Mouse (Mus musculus): Measurements from ENCODE around the gene Cfap74. TPM values are rescaled to one million over a fixed set of nuclear protein-coding genes. Genes with fewer than 3 reads are reported as not detected.

Cfap74 gene
- polyA plus RNA-seq, 1 experiment from 2014 or later, result 1.8 TPM

GRCm38 (mm10) chr4:155423988-155424387 lies 15.0 kb downstream of the Cfap74 start:
- Histone ChIP-seq H3K36me3 (ENCODE audit: insufficient read depth) (no peaks in the 10 kb centered on the region), H3K4me2 (no peak overlapping the region), H3K9ac (no peak overlapping the region), H3K4me3 (ENCODE audit: low read depth, low read length) (no peak overlapping the region), H3K4me1 (ENCODE audit: insufficient read depth) (no peaks in the 10 kb centered on the region), H3K9me3 (ENCODE audit: low read depth, low read length) (no peaks in the 10 kb centered on the region), H3K27me3 (ENCODE audit: insufficient read depth, low read length) (no peaks in the 10 kb centered on the region), H3K27ac (ENCODE audit: low read depth) (no peak overlapping the region)
- 78% methylated on average over 5 of the region's 5 CpGs for WGBS
- no peak for DNase-seq
- ATAC-seq (ENCODE audit: insufficient read depth), result no peak
- no peak for TF ChIP-seq CTCF (IDR thresholded peaks at IDR 0.05; ENCODE audit: low read depth)

DNA sequence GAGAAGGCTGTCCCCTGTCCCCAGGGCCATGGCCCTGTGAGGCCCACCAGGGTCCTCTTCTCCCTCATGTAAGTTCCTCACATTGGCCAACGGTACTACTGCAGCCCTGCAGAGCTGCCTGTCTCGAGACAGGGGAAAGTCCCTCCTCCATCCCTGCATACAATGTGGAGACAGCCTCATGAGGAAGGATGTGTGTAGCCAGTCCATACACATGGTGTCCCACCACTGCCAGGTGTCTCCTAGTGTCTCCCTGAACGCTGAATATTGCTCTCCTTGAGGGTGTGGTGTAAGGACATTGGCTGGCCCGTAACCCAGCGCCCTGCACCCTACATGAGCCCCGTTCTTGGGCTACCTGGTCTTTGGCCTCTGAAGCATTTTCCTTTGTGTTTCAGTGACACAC lies 17.3 kb downstream of the Cfap74 start:
- ATAC-seq (ENCODE audit: insufficient read depth), result no peak
- no peak overlapping the region for H3K27ac ChIP-seq (ENCODE audit: low read depth)
- no peaks in the 10 kb centered on the region for H3K4me1 ChIP-seq (ENCODE audit: insufficient read depth)
- H3K9ac ChIP-seq, result no peak overlapping the region
- no peak for DNase-seq
- no peaks in the 10 kb centered on the region for H3K9me3 ChIP-seq (ENCODE audit: low read depth, low read length)
- WGBS, result 76% methylated on average over 6 of the region's 6 CpGs
- H3K4me3 ChIP-seq (ENCODE audit: low read depth, low read length), result no peak overlapping the region
- no peak overlapping the region for H3K4me2 ChIP-seq
- H3K27me3 ChIP-seq (ENCODE audit: insufficient read depth, low read length), result no peaks in the 10 kb centered on the region
- no peaks in the 10 kb centered on the region for H3K36me3 ChIP-seq (ENCODE audit: insufficient read depth)
- no peak for TF ChIP-seq CTCF (IDR thresholded peaks at IDR 0.05; ENCODE audit: low read depth)

- TF ChIP-seq CTCF (IDR thresholded peaks at IDR 0.05; ENCODE audit: low read depth), result no peak
- ATAC-seq (ENCODE audit: insufficient read depth) (no peak), DNase-seq (no peak)
- Histone ChIP-seq H3K9ac (no peak overlapping the region), H3K9me3 (ENCODE audit: low read depth, low read length) (no peaks in the 10 kb centered on the region), H3K27ac (ENCODE audit: low read depth) (no peak overlapping the region), H3K4me2 (no peak overlapping the region), H3K27me3 (ENCODE audit: insufficient read depth, low read length) (no peaks in the 10 kb centered on the region), H3K4me3 (ENCODE audit: low read depth, low read length) (no peak overlapping the region), H3K4me1 (ENCODE audit: insufficient read depth) (no peaks in the 10 kb centered on the region), H3K36me3 (ENCODE audit: insufficient read depth) (no peaks in the 10 kb centered on the region)
Measured at GRCm38 (mm10) chr4:155428442-155428841, 19.5 kb downstream of the Cfap74 start.

DNA sequence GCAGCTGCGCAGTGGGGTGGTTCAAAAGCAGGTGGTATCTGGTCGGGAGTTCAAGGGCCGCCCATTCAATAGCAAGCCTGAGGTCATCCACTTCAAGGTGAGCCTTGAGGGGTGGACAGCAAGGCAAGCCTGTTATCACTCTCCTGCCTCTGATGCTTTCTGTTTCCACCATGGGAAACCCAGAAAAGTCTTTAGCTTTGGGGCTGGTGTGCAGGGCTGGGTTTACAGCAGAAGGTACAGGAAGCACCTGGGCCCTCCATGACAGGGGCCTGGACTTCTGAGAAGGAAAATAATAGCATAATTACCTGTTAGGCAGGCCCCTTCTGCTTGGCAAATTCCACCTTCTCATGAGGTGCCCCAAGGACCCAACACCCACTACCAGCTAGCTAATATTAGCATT lies 20.2 kb downstream of the Cfap74 start:
- Histone ChIP-seq H3K36me3 (ENCODE audit: insufficient read depth) (no peaks in the 10 kb centered on the region), H3K9ac (no peak overlapping the region), H3K4me3 (ENCODE audit: low read depth, low read length) (no peak overlapping the region), H3K27ac (ENCODE audit: low read depth) (no peak overlapping the region), H3K4me1 (ENCODE audit: insufficient read depth) (no peaks in the 10 kb centered on the region), H3K9me3 (ENCODE audit: low read depth, low read length) (no peaks in the 10 kb centered on the region), H3K27me3 (ENCODE audit: insufficient read depth, low read length) (no peaks in the 10 kb centered on the region), H3K4me2 (no peak overlapping the region)
- no peak for DNase-seq
- ATAC-seq (ENCODE audit: insufficient read depth), result no peak
- no peak for TF ChIP-seq CTCF (IDR thresholded peaks at IDR 0.05; ENCODE audit: low read depth)
- WGBS, result 81% methylated on average over 3 of the region's 3 CpGs

DNA sequence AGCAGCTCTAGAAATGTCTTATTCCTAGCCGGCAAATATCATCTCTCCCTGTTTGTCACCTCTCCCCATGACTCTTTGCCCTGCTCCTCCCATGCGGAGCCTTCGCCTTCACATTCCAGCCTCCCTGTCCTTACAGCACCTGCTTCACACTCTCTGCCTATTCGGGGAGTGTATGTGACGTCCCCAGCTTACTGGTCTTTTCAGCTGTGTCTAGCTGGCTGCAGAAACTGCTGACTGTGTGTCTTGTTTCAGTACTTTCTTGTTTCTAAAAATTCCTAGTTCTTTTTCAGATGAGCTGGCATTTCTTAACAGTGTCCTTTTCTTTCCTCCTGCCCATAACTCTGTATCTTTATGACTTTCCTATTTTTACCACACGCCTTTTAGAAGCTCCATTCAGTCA lies 23.4 kb downstream of the Cfap74 start:
- Histone ChIP-seq H3K4me2 (no peak overlapping the region), H3K27me3 (ENCODE audit: insufficient read depth, low read length) (no peaks in the 10 kb centered on the region), H3K36me3 (ENCODE audit: insufficient read depth) (no peaks in the 10 kb centered on the region), H3K4me3 (ENCODE audit: low read depth, low read length) (no peak overlapping the region), H3K4me1 (ENCODE audit: insufficient read depth) (no peaks in the 10 kb centered on the region), H3K9ac (no peak overlapping the region), H3K27ac (ENCODE audit: low read depth) (no peak overlapping the region), H3K9me3 (ENCODE audit: low read depth, low read length) (no peaks in the 10 kb centered on the region)
- ATAC-seq (ENCODE audit: insufficient read depth) (no peak), DNase-seq (no peak)
- no peak for TF ChIP-seq CTCF (IDR thresholded peaks at IDR 0.05; ENCODE audit: low read depth)
- 78% methylated on average over 6 of the region's 6 CpGs for whole genome bisulfite sequencing

- no peak overlapping the region for H3K4me2 ChIP-seq
- ATAC-seq (ENCODE audit: insufficient read depth) (no peak), DNase-seq (no peak)
- no peaks in the 10 kb centered on the region for H3K27me3 ChIP-seq (ENCODE audit: insufficient read depth, low read length)
- H3K4me1 ChIP-seq (ENCODE audit: insufficient read depth), result no peaks in the 10 kb centered on the region
- no peak for TF ChIP-seq CTCF (IDR thresholded peaks at IDR 0.05; ENCODE audit: low read depth)
- no peak overlapping the region for H3K4me3 ChIP-seq (ENCODE audit: low read depth, low read length)
- H3K9me3 ChIP-seq (ENCODE audit: low read depth, low read length), result no peaks in the 10 kb centered on the region
- H3K9ac ChIP-seq, result no peak overlapping the region
- no peaks in the 10 kb centered on the region for H3K36me3 ChIP-seq (ENCODE audit: insufficient read depth)
- WGBS, result 65% methylated on average over 5 of the region's 5 CpGs
- no peak overlapping the region for H3K27ac ChIP-seq (ENCODE audit: low read depth)
Measured at GRCm38 (mm10) chr4:155433993-155434392, 25.0 kb downstream of the Cfap74 start.

DNA sequence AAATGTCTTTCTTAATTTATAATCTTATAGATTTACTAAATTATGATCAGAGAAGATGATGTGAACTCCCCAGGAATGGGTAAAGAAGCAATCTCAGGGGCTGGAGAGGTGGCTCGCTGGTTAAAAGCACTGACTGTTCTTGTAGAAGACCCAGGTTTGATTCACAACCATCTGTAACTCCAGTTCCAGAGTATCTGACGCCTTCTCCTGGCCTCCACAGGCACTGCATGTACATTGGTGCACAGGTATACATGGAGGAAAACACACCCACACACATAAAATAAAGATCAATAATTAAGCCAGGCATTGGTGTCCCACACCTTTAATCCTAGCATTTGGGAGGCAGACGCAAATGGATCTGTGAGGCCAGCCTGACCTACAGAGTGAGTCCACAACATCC lies 33.8 kb downstream of the Cfap74 start:
- WGBS, result 69% methylated on average over 3 of the region's 3 CpGs

DNA sequence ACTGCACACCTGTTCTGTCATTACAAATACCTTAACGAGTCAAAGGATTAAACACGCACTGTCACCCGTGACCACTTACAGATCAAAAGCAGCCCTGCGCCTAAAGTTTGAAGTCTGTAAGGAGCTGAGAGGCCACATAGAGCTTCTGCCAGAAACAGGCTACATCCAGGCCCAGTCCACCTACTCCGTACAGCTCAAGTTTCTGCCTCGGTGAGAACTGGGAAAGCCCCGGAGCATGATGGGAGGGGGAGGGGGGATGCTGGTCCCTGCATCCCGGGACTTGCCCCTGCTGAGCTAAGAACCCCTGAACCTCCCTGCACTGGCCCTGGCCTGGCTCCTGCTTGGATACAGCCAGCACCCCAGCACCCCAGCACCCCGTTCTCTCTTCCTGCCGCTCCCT lies 42.6 kb downstream of the Cfap74 start:
- WGBS, result 30% methylated on average over 10 of the region's 10 CpGs
- ATAC-seq (ENCODE audit: insufficient read depth) (no peak), DNase-seq (no peak)
- no peak overlapping the region for H3K4me3 ChIP-seq (ENCODE audit: low read depth, low read length)
- no peak overlapping the region for H3K4me2 ChIP-seq
- H3K27ac ChIP-seq (ENCODE audit: low read depth), result no peak overlapping the region
- no peaks in the 10 kb centered on the region for H3K27me3 ChIP-seq (ENCODE audit: insufficient read depth, low read length)
- no peaks in the 10 kb centered on the region for H3K4me1 ChIP-seq (ENCODE audit: insufficient read depth)
- H3K9me3 ChIP-seq (ENCODE audit: low read depth, low read length), result no peaks in the 10 kb centered on the region
- no peak overlapping the region for H3K9ac ChIP-seq
- no peak for TF ChIP-seq CTCF (IDR thresholded peaks at IDR 0.05; ENCODE audit: low read depth)
- no peaks in the 10 kb centered on the region for H3K36me3 ChIP-seq (ENCODE audit: insufficient read depth)

More for the DNA sequence above, 33.8 kb downstream of the Cfap74 start:
- Histone ChIP-seq H3K4me2 (no peak overlapping the region), H3K4me1 (ENCODE audit: insufficient read depth) (no peaks in the 10 kb centered on the region), H3K36me3 (ENCODE audit: insufficient read depth) (no peaks in the 10 kb centered on the region), H3K4me3 (ENCODE audit: low read depth, low read length) (no peak overlapping the region), H3K9ac (no peak overlapping the region), H3K27ac (ENCODE audit: low read depth) (no peak overlapping the region), H3K9me3 (ENCODE audit: low read depth, low read length) (no peaks in the 10 kb centered on the region), H3K27me3 (ENCODE audit: insufficient read depth, low read length) (no peaks in the 10 kb centered on the region)
- TF ChIP-seq CTCF (IDR thresholded peaks at IDR 0.05; ENCODE audit: low read depth), result no peak
- ATAC-seq (ENCODE audit: insufficient read depth) (no peak), DNase-seq (no peak)
